Mouse (Mus musculus): ENCODE results near the gene Abhd5. TPM values are rescaled to one million over a fixed set of nuclear protein-coding genes. Genes with fewer than 3 reads are reported as not detected.

Gene Abhd5
- polyA plus RNA-seq, 1 experiment from 2014 or later: 18.0 TPM

DNA sequence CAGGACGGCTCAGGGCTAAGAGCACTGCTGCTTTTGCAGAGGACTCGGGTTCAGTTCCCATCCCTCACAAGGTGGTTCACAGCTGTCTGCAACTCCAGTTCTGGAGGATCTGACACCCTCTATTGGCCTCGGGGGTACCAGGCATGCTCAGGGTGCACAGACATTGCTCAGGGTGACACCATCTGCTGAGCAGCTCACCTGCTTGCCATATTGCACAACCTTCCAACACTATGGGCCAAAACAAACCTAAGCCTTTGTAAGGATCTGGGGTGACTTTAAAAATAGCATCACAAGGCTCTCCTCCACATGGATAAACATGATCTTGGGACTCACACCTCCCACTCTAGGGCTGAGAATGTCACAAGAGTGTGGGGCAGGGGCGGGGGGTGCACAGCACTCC is 30.8 kb upstream of the Abhd5 start:
- no peak for DNase-seq (ENCODE audit: low spot score)
- H3K36me3 ChIP-seq: no peaks in the 10 kb centered on the region
- H3K4me3 ChIP-seq: no peak overlapping the region
- H3K4me1 ChIP-seq: 0 out of 2 replicates have a peak, but pooled peaks cover under 1% of the 10 kb centered on the region
- 85% methylated on average over 4 of the region's 4 CpGs for WGBS
- H3K27ac ChIP-seq (replicated peaks): no peak overlapping the region
- H3K9me3 ChIP-seq (replicated peaks): no peaks in the 10 kb centered on the region
- no peaks in the 10 kb centered on the region; the same call in 1 of the 2 replicates for H3K27me3 ChIP-seq (ENCODE audit: low read depth, poor library complexity, severe bottlenecking)

- no peak for DNase-seq (ENCODE audit: low spot score)
- WGBS: 74% methylated on average over 3 of the region's 3 CpGs
- no peaks in the 10 kb centered on the region for H3K9me3 ChIP-seq (replicated peaks)
- no peak overlapping the region for H3K27ac ChIP-seq (replicated peaks)
- H3K4me3 ChIP-seq: no peak overlapping the region
- H3K36me3 ChIP-seq: no peaks in the 10 kb centered on the region
- H3K4me1 ChIP-seq: no peaks in the 10 kb centered on the region
- no peaks in the 10 kb centered on the region; the same call in 1 of the 2 replicates for H3K27me3 ChIP-seq (ENCODE audit: low read depth, poor library complexity, severe bottlenecking)
These were observed 29.1 kb upstream of the Abhd5 start for GRCm38 (mm10) chr9:122322356-122322755.

- Histone ChIP-seq H3K27me3 (ENCODE audit: low read depth, poor library complexity, severe bottlenecking) (no peaks in the 10 kb centered on the region), H3K9me3 (replicated peaks) (no peaks in the 10 kb centered on the region), H3K27ac (replicated peaks) (no peak overlapping the region), H3K4me3 (no peak overlapping the region), H3K4me1 (no peaks in the 10 kb centered on the region), H3K36me3 (no peaks in the 10 kb centered on the region)
- DNase-seq (ENCODE audit: low spot score): no peak
- WGBS: 93% methylated on average over 1 of the region's 1 CpGs
These were observed 25.4 kb upstream of the Abhd5 start for GRCm38 (mm10) chr9:122325996-122326395.

DNA sequence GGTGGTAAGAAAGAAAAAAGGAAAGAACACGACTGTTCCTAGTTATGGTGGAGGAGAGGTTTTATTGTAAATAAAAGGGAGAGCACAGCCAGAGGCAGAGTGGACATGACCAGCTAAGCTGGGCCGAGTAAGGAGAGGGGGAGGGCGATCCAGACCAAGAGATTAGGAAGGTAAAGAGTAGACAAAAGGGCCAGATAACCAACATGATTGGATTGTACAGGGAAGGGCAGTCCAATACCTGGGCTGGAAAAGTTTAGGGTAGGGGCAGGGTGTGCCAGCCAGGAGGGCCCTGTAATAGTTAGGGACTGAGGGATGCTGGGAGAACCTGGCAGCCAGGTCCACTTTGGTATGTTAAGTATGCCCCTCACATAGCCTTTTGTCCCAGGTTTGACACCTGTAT is 23.2 kb upstream of the Abhd5 start:
- Histone ChIP-seq H3K27me3 (ENCODE audit: low read depth, poor library complexity, severe bottlenecking) (no peaks in the 10 kb centered on the region), H3K9me3 (replicated peaks) (no peaks in the 10 kb centered on the region), H3K27ac (replicated peaks) (no peak overlapping the region), H3K4me3 (no peak overlapping the region), H3K4me1 (no peaks in the 10 kb centered on the region), H3K36me3 (no peaks in the 10 kb centered on the region)
- 67% methylated on average over 3 of the region's 3 CpGs for WGBS
- no peak for DNase-seq (ENCODE audit: low spot score)

DNA sequence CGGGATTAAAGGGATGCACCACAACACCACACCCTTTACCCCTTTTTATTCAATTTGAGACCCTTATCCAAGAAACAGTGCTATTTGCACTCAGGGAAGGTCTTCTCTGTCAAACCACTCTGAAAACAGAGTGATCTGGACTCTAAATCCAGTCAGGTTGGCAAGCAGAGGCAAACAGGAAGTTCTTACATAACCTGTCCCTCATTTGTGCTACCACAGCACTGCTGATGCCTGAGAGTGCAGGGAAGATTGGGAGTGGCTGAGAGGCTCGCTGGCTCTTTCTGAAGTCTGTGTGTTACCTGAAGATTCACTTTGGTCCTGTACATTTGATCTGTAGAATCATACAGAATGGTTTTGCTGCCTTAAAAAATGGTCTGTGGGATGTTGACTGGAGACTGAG is 14.7 kb upstream of the Abhd5 start:
- Histone ChIP-seq H3K36me3 (no peaks in the 10 kb centered on the region), H3K27ac (replicated peaks) (no peak overlapping the region), H3K4me1 (peaks cover 5% of the 10 kb centered on the region; the same call in 1 of the 2 replicates), H3K27me3 (ENCODE audit: low read depth, poor library complexity, severe bottlenecking) (no peaks in the 10 kb centered on the region), H3K9me3 (replicated peaks) (no peaks in the 10 kb centered on the region), H3K4me3 (no peak overlapping the region)
- 74% methylated on average over 2 of the region's 2 CpGs for WGBS
- DNase-seq (ENCODE audit: low spot score): no peak

DNA sequence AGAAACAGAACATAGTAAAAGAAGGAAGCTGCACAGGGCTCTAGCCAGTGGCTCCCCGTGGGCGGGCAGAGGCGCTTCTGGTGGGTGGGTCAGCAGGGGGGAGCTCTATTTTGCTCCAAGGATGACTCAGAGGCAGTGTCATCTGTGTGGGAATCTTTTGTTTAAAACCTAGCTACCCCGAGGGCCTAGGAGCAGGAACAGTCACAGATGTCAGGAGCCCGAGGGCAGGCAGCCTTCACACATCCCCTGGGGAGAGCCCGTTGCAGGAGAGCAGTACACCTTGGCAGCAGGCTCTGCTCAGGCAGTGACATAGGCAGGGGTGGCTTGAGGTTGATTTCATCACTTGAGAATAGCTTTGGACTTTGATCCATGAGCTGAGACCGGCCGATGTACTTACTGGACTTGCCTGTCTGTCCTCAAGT is 13.9 kb upstream of the Abhd5 start:
- no peak overlapping the region for H3K4me3 ChIP-seq
- H3K9me3 ChIP-seq (replicated peaks): no peaks in the 10 kb centered on the region
- peaks cover 5% of the 10 kb centered on the region; the same call in 1 of the 2 replicates for H3K4me1 ChIP-seq
- WGBS: 53% methylated on average over 8 of the region's 8 CpGs
- no peaks in the 10 kb centered on the region for H3K27me3 ChIP-seq (ENCODE audit: low read depth, poor library complexity, severe bottlenecking)
- H3K27ac ChIP-seq (replicated peaks): 0 out of 2 replicates have a peak overlapping the region, but pooled peaks have one; percentile 28
- DNase-seq (ENCODE audit: low spot score): no peak
- no peaks in the 10 kb centered on the region for H3K36me3 ChIP-seq

GRCm38 (mm10) chr9:122339972-122340371 is 11.4 kb upstream of the Abhd5 start:
- no peak for DNase-seq (ENCODE audit: low spot score)
- WGBS: 71% methylated on average over 5 of the region's 5 CpGs
- H3K27ac ChIP-seq (replicated peaks): no peak overlapping the region
- H3K27me3 ChIP-seq (ENCODE audit: low read depth, poor library complexity, severe bottlenecking): no peaks in the 10 kb centered on the region
- H3K4me1 ChIP-seq: peaks cover 5% of the 10 kb centered on the region; the same call in 1 of the 2 replicates
- H3K9me3 ChIP-seq (replicated peaks): no peaks in the 10 kb centered on the region
- H3K4me3 ChIP-seq: no peak overlapping the region
- no peaks in the 10 kb centered on the region for H3K36me3 ChIP-seq

DNA sequence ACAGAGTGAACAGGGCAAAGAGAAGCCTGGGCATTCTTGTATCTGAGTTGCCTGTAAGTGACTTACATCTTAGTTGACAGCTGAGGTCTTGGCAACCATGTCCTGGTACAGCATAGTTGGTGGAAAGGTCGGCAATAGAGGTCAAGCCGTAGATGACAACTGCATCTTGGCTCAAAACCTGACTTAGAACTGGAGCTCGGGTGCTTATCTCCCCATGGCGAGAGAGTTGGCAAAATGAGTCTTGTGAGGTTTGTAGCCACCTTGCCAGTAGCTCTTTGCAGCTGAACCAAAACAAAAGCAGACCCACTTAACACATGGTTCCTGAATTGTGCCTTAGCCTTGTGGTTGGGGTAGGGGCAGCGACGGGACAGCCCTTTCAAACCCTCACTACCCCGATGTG is 8.0 kb upstream of the Abhd5 start:
- Histone ChIP-seq H3K27me3 (ENCODE audit: low read depth, poor library complexity, severe bottlenecking) (no peaks in the 10 kb centered on the region), H3K27ac (replicated peaks) (no peak overlapping the region), H3K4me1 (no peaks in the 10 kb centered on the region), H3K9me3 (replicated peaks) (no peaks in the 10 kb centered on the region), H3K36me3 (no peaks in the 10 kb centered on the region), H3K4me3 (no peak overlapping the region)
- no peak for DNase-seq (ENCODE audit: low spot score)
- 88% methylated on average over 7 of the region's 7 CpGs for WGBS

DNA sequence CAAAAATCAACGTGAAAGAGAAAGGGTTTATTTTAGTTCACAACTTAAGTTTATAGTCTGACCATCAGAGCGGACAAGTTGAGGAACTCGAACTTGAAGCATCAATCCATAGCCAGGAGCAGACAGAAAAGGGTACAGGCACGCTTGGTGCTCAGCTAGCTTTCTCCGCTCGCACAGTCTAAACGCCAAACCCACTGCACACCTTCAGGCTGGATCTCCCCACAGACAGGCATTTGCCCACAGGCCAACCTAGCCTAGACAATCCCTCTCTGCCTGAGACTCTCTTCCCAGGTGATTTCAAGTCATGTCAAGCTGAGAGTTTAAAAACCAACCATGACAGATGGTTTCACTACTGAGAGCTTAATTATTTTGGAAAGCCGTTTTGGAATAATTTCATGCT is 6.8 kb upstream of the Abhd5 start:
- DNase-seq (ENCODE audit: low spot score): no peak
- 90% methylated on average over 8 of the region's 8 CpGs for WGBS
- Histone ChIP-seq H3K27me3 (ENCODE audit: low read depth, poor library complexity, severe bottlenecking) (0 out of 2 replicates have a peak, but pooled peaks cover under 1% of the 10 kb centered on the region), H3K4me1 (no peaks in the 10 kb centered on the region), H3K9me3 (replicated peaks) (no peaks in the 10 kb centered on the region), H3K4me3 (no peak overlapping the region), H3K27ac (replicated peaks) (no peak overlapping the region), H3K36me3 (no peaks in the 10 kb centered on the region)

- H3K9me3 ChIP-seq (replicated peaks): no peaks in the 10 kb centered on the region
- H3K4me1 ChIP-seq: no peaks in the 10 kb centered on the region
- no peak overlapping the region for H3K27ac ChIP-seq (replicated peaks)
- H3K4me3 ChIP-seq: no peak overlapping the region
- 0 out of 2 replicates have a peak, but pooled peaks cover 8% of the 10 kb centered on the region for H3K27me3 ChIP-seq (ENCODE audit: low read depth, poor library complexity, severe bottlenecking)
- no peak for DNase-seq (ENCODE audit: low spot score)
- 88% methylated on average over 3 of the region's 3 CpGs for WGBS
- H3K36me3 ChIP-seq: no peaks in the 10 kb centered on the region
These were observed 6.1 kb upstream of the Abhd5 start for GRCm38 (mm10) chr9:122345291-122345690.

- H3K36me3 ChIP-seq: no peaks in the 10 kb centered on the region
- 85% methylated on average over 5 of the region's 5 CpGs for WGBS
- 0 out of 2 replicates have a peak, but pooled peaks cover 15% of the 10 kb centered on the region for H3K27me3 ChIP-seq (ENCODE audit: low read depth, poor library complexity, severe bottlenecking)
These were observed 5.3 kb upstream of the Abhd5 start for GRCm38 (mm10) chr9:122346059-122346458.

DNA sequence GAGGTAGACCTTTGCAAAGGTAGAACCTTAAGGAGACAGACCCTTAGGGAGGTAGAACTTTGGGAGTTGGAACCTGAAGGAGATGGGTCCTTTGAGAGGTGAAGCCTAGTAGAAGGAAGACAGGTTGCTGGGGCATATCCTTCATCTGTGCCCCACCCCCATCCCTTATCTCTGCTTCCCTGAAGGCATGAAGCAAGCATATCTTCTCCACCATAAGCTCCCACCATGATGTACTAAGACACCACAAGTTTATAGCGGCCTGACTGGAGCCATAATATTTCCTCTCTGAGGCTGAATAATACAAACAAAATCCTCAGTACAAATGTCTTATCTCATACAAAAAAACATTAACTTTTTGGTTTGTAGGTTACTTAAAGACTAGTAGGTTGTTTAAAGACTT is 3.5 kb upstream of the Abhd5 start:
- no peak overlapping the region for H3K27ac ChIP-seq (replicated peaks)
- no peaks in the 10 kb centered on the region for H3K36me3 ChIP-seq
- 93% methylated on average over 1 of the region's 1 CpGs for WGBS
- DNase-seq (ENCODE audit: low spot score): no peak
- H3K9me3 ChIP-seq (replicated peaks): no peaks in the 10 kb centered on the region
- peaks cover 22% of the 10 kb centered on the region for H3K27me3 ChIP-seq (ENCODE audit: low read depth, poor library complexity, severe bottlenecking)
- no peak overlapping the region for H3K4me3 ChIP-seq
- H3K4me1 ChIP-seq: peaks cover 14% of the 10 kb centered on the region

More at GRCm38 (mm10) chr9:122346059-122346458, 5.3 kb upstream of the Abhd5 start:
- Histone ChIP-seq H3K9me3 (replicated peaks) (no peaks in the 10 kb centered on the region), H3K4me3 (no peak overlapping the region), H3K4me1 (peaks cover 2% of the 10 kb centered on the region), H3K27ac (replicated peaks) (no peak overlapping the region)
- DNase-seq (ENCODE audit: low spot score): no peak

DNA sequence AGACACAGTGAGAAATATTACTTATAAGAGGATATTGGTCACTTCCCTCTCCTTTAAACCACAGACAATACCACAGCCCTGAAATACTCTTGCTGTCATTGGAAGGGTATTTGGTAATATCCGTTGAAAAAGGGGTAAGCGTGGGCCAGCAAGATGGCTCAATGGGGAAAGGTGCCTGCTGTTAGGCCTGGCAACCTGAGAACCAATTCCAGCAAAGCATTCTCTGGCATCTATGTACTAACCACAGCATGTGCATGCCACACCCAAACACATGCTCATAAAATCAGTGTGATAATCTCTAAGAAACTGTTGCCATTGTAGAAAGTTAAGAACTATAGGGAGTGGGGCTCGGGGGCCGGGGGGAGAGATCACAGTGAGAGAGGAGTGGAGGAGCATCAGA is 2.1 kb upstream of the Abhd5 start:
- H3K27ac ChIP-seq (replicated peaks): no peak overlapping the region
- H3K4me3 ChIP-seq: no peak overlapping the region
- H3K27me3 ChIP-seq (ENCODE audit: low read depth, poor library complexity, severe bottlenecking): peaks cover 28% of the 10 kb centered on the region
- no peak for DNase-seq (ENCODE audit: low spot score)
- WGBS: 87% methylated on average over 4 of the region's 4 CpGs
- peaks cover 14% of the 10 kb centered on the region for H3K4me1 ChIP-seq
- no peaks in the 10 kb centered on the region for H3K36me3 ChIP-seq
- H3K9me3 ChIP-seq (replicated peaks): no peaks in the 10 kb centered on the region

All from midbrain, embryonic 10.5 days (tissue).